Mouse (Mus musculus): ENCODE measurements around the gene Ptk7.

Gene Ptk7

DNA sequence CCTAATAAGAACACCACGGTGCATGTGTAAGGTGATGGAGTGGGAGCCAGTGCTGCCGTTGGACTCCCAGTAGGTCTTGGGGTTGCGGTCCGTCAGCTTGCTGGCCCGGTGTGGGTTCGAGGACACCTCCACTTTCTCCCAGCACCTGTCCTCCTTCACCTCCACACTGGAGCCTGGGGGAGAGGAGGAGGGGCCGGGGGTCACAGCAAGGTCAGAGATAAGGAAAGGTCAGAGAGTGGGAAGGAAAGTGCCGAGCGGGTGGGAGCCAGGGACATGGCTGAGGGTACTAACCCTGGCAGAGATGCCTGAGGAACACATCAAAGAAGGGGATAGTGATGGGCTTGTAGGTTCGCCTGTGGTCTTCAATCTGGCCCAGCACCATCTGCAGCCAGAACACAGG lies 104.2 kb downstream of the Ptk7 start:
- no peak for DNase-seq (ENCODE audit: extremely low read depth, low read depth, low spot score)

DNA sequence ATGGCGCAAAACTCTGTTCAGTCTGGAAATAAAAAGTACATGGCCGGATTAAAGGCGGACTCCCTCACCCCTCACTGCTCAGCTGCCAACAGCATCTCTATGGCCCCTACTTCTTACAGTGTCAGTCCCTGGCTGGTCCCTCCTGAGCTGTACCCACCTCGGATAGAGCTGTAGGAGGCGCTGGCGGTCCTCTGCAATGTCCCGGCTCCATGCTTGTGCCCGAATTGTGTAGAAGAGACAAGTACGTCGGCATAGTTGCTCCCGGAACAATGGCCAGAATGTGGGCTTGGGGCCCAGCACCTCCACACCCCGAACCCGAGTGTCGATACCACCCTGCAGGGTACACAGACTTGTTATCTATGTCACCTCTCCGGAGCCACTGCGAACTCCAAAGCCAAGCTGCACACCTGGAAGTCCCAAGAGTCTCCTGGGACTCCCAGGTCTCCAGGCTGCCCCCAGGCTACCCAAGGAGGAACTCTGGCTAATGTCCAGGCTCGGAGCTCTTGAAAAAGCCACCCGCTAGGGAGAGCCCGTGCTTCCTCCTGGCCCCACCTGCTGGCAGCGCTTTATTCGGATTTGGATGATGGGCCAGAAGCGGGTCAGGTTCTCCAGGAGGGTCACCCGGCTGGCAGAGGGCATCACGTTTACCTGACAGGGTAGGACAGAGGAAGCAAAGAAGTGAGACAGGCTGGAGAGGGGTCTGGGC lies 107.2 kb downstream of the Ptk7 start:
- DNase-seq (ENCODE audit: extremely low read depth, low read depth, low spot score), result no peak

DNA sequence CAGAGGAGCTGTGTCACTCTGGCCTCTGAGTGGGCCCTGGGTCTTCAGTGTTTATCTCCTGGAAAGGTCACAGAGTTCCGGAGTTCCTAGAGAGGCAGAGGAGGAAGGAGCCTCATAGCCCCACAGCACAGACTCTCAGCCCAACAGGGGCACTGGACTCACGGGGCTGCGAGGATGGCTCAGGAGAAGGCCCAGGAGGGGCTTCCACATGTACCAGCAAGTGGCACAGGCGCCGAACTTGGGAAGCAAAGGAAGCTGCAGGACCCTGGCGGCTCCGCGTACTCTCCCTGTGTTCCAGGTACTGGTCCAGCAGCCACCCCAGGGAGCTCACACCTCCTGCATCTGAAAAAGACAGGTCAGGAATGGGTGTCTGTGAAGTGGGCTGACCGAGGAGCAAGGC lies 108.1 kb downstream of the Ptk7 start:
- no peak for DNase-seq (ENCODE audit: extremely low read depth, low read depth, low spot score)

DNA sequence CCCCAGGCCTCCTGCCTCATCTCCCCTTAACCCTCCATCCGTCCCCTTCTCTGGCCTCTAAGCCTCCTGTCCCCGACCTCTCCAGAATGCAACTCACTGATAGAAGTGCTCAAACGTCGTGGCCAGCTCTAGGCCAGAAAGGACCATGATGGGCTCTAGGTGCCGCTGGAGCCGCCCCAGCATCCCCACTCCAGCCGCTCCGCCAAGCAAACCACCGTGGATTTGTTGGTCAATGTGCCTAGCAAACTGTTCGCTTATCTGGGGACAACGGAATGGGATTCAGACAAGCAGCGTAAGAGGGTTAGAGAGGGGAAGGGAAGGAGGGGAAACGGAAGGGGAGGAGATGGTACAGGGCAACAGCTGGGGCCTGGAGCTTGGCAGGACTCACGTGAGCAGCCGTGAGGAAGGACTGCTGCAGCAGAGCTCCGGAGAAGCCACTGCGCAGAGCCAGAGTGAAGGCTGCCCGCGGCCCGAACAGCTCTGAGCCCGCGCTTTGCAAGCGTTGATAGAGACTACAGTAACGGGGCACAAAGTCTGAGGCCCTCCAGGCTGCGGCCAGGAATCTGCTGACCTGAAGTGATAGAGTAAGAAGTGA lies 108.8 kb downstream of the Ptk7 start:
- no peak for DNase-seq (ENCODE audit: extremely low read depth, low read depth, low spot score)

DNA sequence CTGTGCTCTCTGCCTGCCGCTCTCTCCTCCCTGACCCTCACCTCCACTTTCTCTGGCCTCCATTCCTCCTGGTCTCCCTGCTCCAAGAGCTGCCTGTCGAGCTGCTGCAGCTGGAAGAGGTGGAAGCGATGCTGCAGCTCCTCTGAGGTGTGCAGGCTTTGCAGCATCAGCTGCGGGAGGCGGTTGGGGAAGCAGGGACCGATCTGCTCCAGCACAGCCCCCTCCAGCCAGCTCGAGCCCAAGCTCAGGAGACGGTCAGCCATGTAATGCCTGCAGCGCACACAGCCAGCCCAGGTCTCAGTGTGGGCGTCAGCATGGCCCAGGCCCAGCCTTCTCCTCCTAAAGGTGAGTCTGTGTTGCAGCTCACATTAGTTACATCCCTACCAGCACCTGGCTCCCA lies 109.3 kb downstream of the Ptk7 start:
- DNase-seq (ENCODE audit: extremely low read depth, low read depth, low spot score), result no peak
